Mouse (Mus musculus): ENCODE results near the gene Coro1b. TPM values are rescaled to one million over a fixed set of nuclear protein-coding genes. Genes with fewer than 3 reads are reported as not detected.

Gene Coro1b
- polyA plus RNA-seq, 1 experiment = 238 TPM

DNA sequence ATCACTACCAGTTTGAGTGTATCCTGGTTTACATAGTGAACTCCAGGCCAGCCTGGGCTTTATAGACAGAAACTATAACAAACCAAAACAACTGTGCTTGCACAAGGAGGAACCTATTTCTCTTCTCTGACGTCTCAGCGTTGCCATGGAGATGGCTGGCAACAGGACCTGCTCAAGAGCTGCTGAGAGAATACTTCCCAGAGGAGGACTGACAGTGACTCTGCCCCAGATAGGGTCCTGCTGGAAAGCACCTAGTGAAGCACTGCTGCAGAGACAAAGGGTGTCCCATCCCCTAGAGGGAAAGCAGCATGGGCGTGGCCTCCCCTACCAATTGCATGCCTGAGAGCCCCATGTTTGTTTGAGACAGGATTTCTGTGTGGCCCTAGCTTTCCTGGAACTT, 33.5 kb downstream of the Coro1b start:
- H3K27me3 ChIP-seq (ENCODE audit: control insufficient read depth, insufficient read depth, insufficient read length) = no peaks in the 10 kb centered on the region
- no peak for TF ChIP-seq E2F4 (IDR thresholded peaks at IDR 0.05; ENCODE audit: insufficient read depth)
- TF ChIP-seq USF1 (IDR thresholded peaks at IDR 0.05; ENCODE audit: low read depth) = no peak
- TF ChIP-seq POLR2A (IDR thresholded peaks at IDR 0.05; ENCODE audit: insufficient read length, low read depth) = no peak
- TF ChIP-seq CEBPB (IDR thresholded peaks at IDR 0.05; ENCODE audit: insufficient read depth, poor library complexity, severe bottlenecking) = no peak
- TF ChIP-seq REST (IDR thresholded peaks at IDR 0.05; ENCODE audit: insufficient read depth, insufficient read length) = no peak
- no peak overlapping the region for H3K4me3 ChIP-seq
- no peaks in the 10 kb centered on the region for H3K79me2 ChIP-seq (ENCODE audit: control insufficient read depth, insufficient read depth)
- H3K36me3 ChIP-seq (ENCODE audit: control insufficient read depth, insufficient read depth) = no peaks in the 10 kb centered on the region
- no peak overlapping the region for H3ac ChIP-seq (ENCODE audit: control insufficient read depth, insufficient read length)
- no peak overlapping the region for H3K4me2 ChIP-seq (ENCODE audit: low read depth)

DNA sequence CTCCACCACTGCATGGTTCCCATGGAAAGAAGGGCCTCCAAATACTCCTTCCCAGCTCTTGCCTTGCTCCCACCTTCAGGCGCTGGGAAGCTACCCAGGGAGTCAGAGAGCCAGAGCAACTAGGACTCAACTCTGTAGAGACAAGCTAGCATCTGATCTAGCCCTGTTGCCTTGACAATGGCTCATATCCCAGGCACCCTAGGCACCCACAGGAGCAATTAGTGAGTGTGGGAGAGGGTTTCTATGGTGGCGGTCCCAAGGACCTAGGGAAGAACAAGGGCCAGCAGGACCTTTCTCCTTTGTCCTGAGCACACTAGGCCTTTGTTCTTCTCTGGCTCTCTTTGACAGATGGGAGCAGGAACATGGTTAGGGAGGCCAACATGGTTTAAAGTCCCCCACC, 35.3 kb downstream of the Coro1b start:
- Histone ChIP-seq H3K79me2 (ENCODE audit: control insufficient read depth, insufficient read depth) (no peaks in the 10 kb centered on the region), H3K4me2 (ENCODE audit: low read depth) (no peak overlapping the region), H3K4me3 (no peak overlapping the region), H3K36me3 (ENCODE audit: control insufficient read depth, insufficient read depth) (no peaks in the 10 kb centered on the region), H3ac (ENCODE audit: control insufficient read depth, insufficient read length) (no peak overlapping the region), H3K27me3 (ENCODE audit: control insufficient read depth, insufficient read depth, insufficient read length) (no peaks in the 10 kb centered on the region)
- TF ChIP-seq CEBPB (IDR thresholded peaks at IDR 0.05; ENCODE audit: insufficient read depth, poor library complexity, severe bottlenecking) = no peak
- no peak for TF ChIP-seq SRF (IDR thresholded peaks at IDR 0.05; ENCODE audit: control insufficient read depth, insufficient read length, low read depth)
- TF ChIP-seq POLR2A (IDR thresholded peaks at IDR 0.05; ENCODE audit: insufficient read length, low read depth) = no peak
- no peak for TF ChIP-seq TCF3 (IDR thresholded peaks at IDR 0.05; ENCODE audit: insufficient read length, low read depth)
- TF ChIP-seq USF1 (IDR thresholded peaks at IDR 0.05; ENCODE audit: low read depth) = no peak
- TF ChIP-seq TCF12 (IDR thresholded peaks at IDR 0.05; ENCODE audit: insufficient read depth, poor library complexity, severe bottlenecking) = no peak
- no peak for TF ChIP-seq MAX (IDR thresholded peaks at IDR 0.05; ENCODE audit: low read depth)
- TF ChIP-seq REST (IDR thresholded peaks at IDR 0.05; ENCODE audit: insufficient read depth, insufficient read length) = no peak
- no peak for TF ChIP-seq POLR2AphosphoS2 (IDR thresholded peaks at IDR 0.05; ENCODE audit: insufficient read length, low read depth)
- no peak for TF ChIP-seq E2F4 (IDR thresholded peaks at IDR 0.05; ENCODE audit: insufficient read depth)
- no peak for TF ChIP-seq MYOG (IDR thresholded peaks at IDR 0.05; ENCODE audit: control insufficient read depth in 1 of 3, insufficient read depth in 1 of 3, insufficient read length in 2 of 3, low read depth in 2 of 3)
- TF ChIP-seq MYOD1 (IDR thresholded peaks at IDR 0.05; ENCODE audit: control insufficient read depth in 1 of 3, insufficient read length in 2 of 3, low read depth in 2 of 3) = no peak

DNA sequence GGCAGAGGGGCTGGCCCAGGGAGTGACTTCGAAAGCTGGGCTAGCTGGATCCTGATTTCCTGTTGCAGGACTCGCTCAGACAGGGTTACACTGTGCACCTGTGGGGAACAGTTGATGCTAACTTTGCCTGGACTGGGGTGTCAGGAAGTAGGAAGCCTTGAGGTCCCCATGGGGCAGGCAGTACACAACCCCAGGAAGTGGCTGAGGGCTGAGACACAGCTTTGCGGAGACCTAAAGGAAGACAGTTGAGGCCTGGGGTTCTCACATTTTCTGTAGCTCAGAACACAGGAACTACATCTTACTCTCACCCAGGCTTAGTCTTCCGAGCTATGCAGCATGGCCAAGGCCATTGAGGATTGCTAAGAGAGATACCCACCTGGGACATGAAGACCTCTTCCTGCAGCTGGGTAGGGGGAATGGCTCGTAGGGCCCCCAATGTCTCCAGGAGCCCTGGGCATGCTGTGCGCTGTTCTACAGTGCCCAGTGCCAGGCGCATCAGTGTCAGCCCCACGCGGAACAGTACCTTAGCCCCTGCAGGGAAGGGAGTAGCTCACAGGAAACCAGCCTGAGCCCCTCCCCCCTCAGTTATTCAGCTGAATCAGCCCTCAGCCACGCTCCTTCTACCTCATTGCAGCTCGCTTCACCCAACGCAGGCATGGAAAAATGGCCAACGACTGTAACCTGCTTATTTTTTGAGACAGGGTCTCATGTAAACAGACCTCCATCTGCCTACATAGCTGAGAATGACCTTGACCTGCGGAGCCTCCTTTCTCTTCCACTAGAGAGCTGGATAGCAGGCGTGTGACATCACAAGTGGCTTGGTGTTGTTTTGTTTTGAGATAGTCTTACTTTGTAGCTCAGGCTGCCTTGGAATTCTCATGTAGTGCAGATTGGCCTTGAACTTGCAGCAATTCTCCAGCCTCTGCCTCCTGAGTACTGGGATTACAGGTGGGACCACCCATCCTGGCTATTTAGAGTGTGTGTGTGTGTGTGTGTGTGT, 36.9 kb downstream of the Coro1b start:
- no peak overlapping the region for H3K4me2 ChIP-seq (ENCODE audit: low read depth)
- no peaks in the 10 kb centered on the region for H3K27me3 ChIP-seq (ENCODE audit: control insufficient read depth, insufficient read depth, insufficient read length)
- H3K79me2 ChIP-seq (ENCODE audit: control insufficient read depth, insufficient read depth) = no peaks in the 10 kb centered on the region
- H3ac ChIP-seq (ENCODE audit: control insufficient read depth, insufficient read length) = no peak overlapping the region
- no peak overlapping the region for H3K4me3 ChIP-seq
- H3K36me3 ChIP-seq (ENCODE audit: control insufficient read depth, insufficient read depth) = no peaks in the 10 kb centered on the region
- TF ChIP-seq TCF12 (IDR thresholded peaks at IDR 0.05; ENCODE audit: insufficient read depth, poor library complexity, severe bottlenecking) = no peak
- TF ChIP-seq USF1 (IDR thresholded peaks at IDR 0.05; ENCODE audit: low read depth) = no peak
- TF ChIP-seq SRF (IDR thresholded peaks at IDR 0.05; ENCODE audit: control insufficient read depth, insufficient read length, low read depth) = no peak
- TF ChIP-seq REST (IDR thresholded peaks at IDR 0.05; ENCODE audit: insufficient read depth, insufficient read length) = no peak
- no peak for TF ChIP-seq POLR2A (IDR thresholded peaks at IDR 0.05; ENCODE audit: insufficient read length, low read depth)
- no peak for TF ChIP-seq E2F4 (IDR thresholded peaks at IDR 0.05; ENCODE audit: insufficient read depth)
- TF ChIP-seq CEBPB (IDR thresholded peaks at IDR 0.05; ENCODE audit: insufficient read depth, poor library complexity, severe bottlenecking) = no peak
- TF ChIP-seq MYOG (IDR thresholded peaks at IDR 0.05; ENCODE audit: control insufficient read depth in 1 of 3, insufficient read depth in 1 of 3, insufficient read length in 2 of 3, low read depth in 2 of 3) = no peak
- TF ChIP-seq MYOD1 (IDR thresholded peaks at IDR 0.05; ENCODE audit: control insufficient read depth in 1 of 3, insufficient read length in 2 of 3, low read depth in 2 of 3) = no peak
- no peak for TF ChIP-seq TCF3 (IDR thresholded peaks at IDR 0.05; ENCODE audit: insufficient read length, low read depth)

DNA sequence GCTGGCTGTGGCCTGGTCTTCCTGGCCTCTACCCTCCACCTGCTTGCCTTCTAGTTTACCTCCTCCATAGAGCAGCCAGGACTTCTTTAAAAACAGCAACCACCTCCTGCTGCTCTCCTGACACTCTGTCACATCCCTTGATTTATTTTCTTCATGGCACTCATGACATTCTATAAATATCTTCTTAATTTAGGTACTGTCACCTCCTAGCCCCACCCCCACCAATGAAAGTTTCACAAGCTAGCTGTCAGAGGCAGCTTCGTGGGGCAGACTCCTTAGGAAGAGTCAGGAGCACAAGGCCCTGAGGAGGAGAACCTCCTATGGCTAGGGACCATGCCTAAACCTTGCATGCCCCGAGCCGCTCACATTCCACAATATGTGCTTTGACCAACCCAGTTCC, 38.9 kb downstream of the Coro1b start:
- Histone ChIP-seq H3ac (ENCODE audit: control insufficient read depth, insufficient read length) (no peak overlapping the region), H3K27me3 (ENCODE audit: control insufficient read depth, insufficient read depth, insufficient read length) (no peaks in the 10 kb centered on the region), H3K36me3 (ENCODE audit: control insufficient read depth, insufficient read depth) (no peaks in the 10 kb centered on the region), H3K4me3 (no peak overlapping the region), H3K79me2 (ENCODE audit: control insufficient read depth, insufficient read depth) (peaks cover under 1% of the 10 kb centered on the region), H3K4me2 (ENCODE audit: low read depth) (no peak overlapping the region)
- TF ChIP-seq MYOG (IDR thresholded peaks at IDR 0.05; ENCODE audit: control insufficient read depth in 1 of 3, insufficient read depth in 1 of 3, insufficient read length in 2 of 3, low read depth in 2 of 3) (no peak), USF1 (IDR thresholded peaks at IDR 0.05; ENCODE audit: low read depth) (no peak), TCF12 (IDR thresholded peaks at IDR 0.05; ENCODE audit: insufficient read depth, poor library complexity, severe bottlenecking) (no peak), MYOD1 (IDR thresholded peaks at IDR 0.05; ENCODE audit: control insufficient read depth in 1 of 3, insufficient read length in 2 of 3, low read depth in 2 of 3) (no peak), POLR2A (IDR thresholded peaks at IDR 0.05; ENCODE audit: insufficient read length, low read depth) (no peak), MAX (IDR thresholded peaks at IDR 0.05; ENCODE audit: low read depth) (no peak), CEBPB (IDR thresholded peaks at IDR 0.05; ENCODE audit: insufficient read depth, poor library complexity, severe bottlenecking) (no peak), SRF (IDR thresholded peaks at IDR 0.05; ENCODE audit: control insufficient read depth, insufficient read length, low read depth) (no peak), TCF3 (IDR thresholded peaks at IDR 0.05; ENCODE audit: insufficient read length, low read depth) (no peak), E2F4 (IDR thresholded peaks at IDR 0.05; ENCODE audit: insufficient read depth) (no peak), POLR2AphosphoS2 (IDR thresholded peaks at IDR 0.05; ENCODE audit: insufficient read length, low read depth) (no peak), REST (IDR thresholded peaks at IDR 0.05; ENCODE audit: insufficient read depth, insufficient read length) (no peak)

Measured in myocyte (in vitro differentiated cells).